Mouse (Mus musculus): ENCODE results near the gene Mgat3. TPM values are rescaled to one million over a fixed set of nuclear protein-coding genes. Genes with fewer than 3 reads are reported as not detected.

Mgat3 gene
- polyA plus RNA-seq, 1 experiment from 2014 or later, result 10.8 TPM

DNA sequence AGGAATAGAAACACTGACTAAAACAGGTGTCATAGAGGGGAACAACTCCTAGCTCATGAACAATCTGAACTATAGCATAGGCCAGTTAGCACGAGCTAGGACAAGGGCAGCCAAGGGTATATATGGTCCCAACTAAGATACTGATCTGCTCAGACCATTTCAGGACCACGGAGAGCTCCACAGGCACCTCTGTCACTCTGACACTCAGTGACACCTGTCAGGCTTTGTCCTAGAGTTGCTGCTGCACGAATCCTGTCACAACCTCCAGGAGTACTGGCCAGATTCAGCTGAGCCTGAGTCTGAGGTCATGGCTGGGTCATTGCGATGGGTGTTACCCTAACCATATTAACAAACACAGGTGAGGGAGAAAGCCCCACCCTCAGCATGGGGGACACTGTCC, 29.9 kb downstream of the Mgat3 start:
- Histone ChIP-seq H3K4me3 (replicated peaks; ENCODE audit: low read length) (no peak overlapping the region), H3K36me3 (ENCODE audit: control insufficient read depth, insufficient read depth) (no peaks in the 10 kb centered on the region), H3K9ac (replicated peaks; ENCODE audit: low read depth, low read length) (no peak overlapping the region), H3K27me3 (replicated peaks; ENCODE audit: control insufficient read depth, insufficient read depth, low read length) (no peaks in the 10 kb centered on the region), H3K27ac (ENCODE audit: low read length) (no peak overlapping the region), H3K4me1 (replicated peaks; ENCODE audit: control insufficient read depth, insufficient read depth, low read length) (peaks cover 5% of the 10 kb centered on the region; the same call in 1 of the 2 replicates), H3K9me3 (ENCODE audit: control insufficient read depth, low read length) (no peaks in the 10 kb centered on the region), H3K4me2 (ENCODE audit: low read length) (no peak overlapping the region)
- no peak for ATAC-seq
- whole genome bisulfite sequencing, result 40% methylated on average over 4 of the region's 4 CpGs

DNA sequence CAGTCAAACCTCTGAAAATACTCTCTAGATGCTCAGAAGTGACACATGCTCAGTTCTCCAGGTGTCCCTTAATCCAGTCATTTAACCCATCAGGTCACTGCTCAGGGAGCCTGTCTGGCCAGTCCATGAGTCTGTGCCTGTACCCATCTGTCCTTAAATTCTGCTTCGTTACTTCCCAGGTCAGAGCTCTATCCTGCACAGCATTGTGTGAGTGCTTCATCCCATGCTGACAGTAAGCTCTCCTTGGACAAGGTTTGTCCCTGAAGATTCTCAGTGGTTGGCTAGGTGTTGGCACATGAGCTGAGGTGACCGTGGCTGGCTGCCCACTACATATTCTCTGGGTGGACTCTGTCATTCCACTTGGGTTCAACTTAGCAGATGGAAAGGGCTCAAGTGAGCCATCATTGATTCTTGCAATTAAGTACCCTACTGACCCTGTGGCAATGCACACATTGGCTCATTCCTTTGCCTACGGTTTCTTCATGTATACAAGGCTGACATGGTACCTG, 32.6 kb downstream of the Mgat3 start:
- Histone ChIP-seq H3K9ac (replicated peaks; ENCODE audit: low read depth, low read length) (no peak overlapping the region), H3K36me3 (ENCODE audit: control insufficient read depth, insufficient read depth) (no peaks in the 10 kb centered on the region), H3K27ac (ENCODE audit: low read length) (no peak overlapping the region), H3K27me3 (replicated peaks; ENCODE audit: control insufficient read depth, insufficient read depth, low read length) (no peaks in the 10 kb centered on the region), H3K4me3 (replicated peaks; ENCODE audit: low read length) (no peak overlapping the region), H3K4me2 (ENCODE audit: low read length) (no peak overlapping the region), H3K4me1 (replicated peaks; ENCODE audit: control insufficient read depth, insufficient read depth, low read length) (peaks cover 5% of the 10 kb centered on the region; the same call in 1 of the 2 replicates), H3K9me3 (ENCODE audit: control insufficient read depth, low read length) (no peaks in the 10 kb centered on the region)
- no peak for ATAC-seq
- WGBS, result 90% methylated on average over 3 of the region's 3 CpGs

DNA sequence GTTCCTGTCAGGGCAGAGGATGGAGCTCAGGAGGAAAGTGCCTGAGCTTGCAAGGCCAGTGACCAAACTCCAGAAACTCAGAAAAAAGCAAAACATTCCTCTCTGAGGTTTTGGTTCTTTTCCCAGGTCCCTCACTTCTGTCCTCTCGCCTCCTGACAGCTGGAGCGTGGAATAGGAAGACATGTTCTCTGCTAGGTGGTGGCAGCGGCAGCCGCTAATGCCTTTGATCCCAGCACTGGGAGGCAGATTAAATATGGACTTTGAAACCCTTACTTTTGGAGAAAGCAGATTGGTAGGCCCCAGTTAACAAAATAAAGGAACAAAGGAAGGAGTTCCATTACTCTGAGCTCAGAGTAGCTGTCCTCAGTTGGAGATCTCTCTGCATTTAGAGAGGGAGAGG, 34.9 kb downstream of the Mgat3 start:
- H3K4me3 ChIP-seq (replicated peaks; ENCODE audit: low read length), result no peak overlapping the region
- 16% methylated on average over 4 of the region's 4 CpGs for WGBS
- no peaks in the 10 kb centered on the region; the same call in 1 of the 2 replicates for H3K36me3 ChIP-seq (ENCODE audit: control insufficient read depth, insufficient read depth)
- H3K27ac ChIP-seq (ENCODE audit: low read length), result no peak overlapping the region
- H3K9me3 ChIP-seq (ENCODE audit: control insufficient read depth, low read length), result no peaks in the 10 kb centered on the region
- H3K4me2 ChIP-seq (ENCODE audit: low read length), result no peak overlapping the region
- H3K27me3 ChIP-seq (replicated peaks; ENCODE audit: control insufficient read depth, insufficient read depth, low read length), result no peaks in the 10 kb centered on the region
- no peak overlapping the region for H3K9ac ChIP-seq (replicated peaks; ENCODE audit: low read depth, low read length)
- no peak for ATAC-seq
- no peaks in the 10 kb centered on the region for H3K4me1 ChIP-seq (replicated peaks; ENCODE audit: control insufficient read depth, insufficient read depth, low read length)

DNA sequence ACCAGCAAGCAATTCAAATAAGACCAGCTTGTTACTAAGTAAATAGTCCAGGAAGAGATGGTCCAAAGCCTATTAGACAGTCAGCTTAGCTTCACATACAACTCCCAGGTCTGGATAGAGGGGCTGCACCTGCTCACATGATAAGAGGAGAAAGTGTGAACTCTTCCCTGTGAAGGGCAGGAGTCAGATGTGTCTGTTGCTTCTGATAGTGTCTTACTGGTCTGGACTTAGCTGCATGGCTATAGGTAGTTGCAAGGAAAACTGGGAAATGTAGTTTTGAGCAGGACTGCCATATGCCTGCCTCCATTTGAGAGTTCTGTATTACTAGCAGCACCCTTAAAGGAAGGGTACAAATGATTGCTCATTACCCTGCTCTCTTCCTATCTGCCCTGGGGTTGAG, 40.2 kb downstream of the Mgat3 start:
- H3K9me3 ChIP-seq (ENCODE audit: control insufficient read depth, low read length), result no peaks in the 10 kb centered on the region
- H3K4me3 ChIP-seq (replicated peaks; ENCODE audit: low read length), result no peak overlapping the region

DNA sequence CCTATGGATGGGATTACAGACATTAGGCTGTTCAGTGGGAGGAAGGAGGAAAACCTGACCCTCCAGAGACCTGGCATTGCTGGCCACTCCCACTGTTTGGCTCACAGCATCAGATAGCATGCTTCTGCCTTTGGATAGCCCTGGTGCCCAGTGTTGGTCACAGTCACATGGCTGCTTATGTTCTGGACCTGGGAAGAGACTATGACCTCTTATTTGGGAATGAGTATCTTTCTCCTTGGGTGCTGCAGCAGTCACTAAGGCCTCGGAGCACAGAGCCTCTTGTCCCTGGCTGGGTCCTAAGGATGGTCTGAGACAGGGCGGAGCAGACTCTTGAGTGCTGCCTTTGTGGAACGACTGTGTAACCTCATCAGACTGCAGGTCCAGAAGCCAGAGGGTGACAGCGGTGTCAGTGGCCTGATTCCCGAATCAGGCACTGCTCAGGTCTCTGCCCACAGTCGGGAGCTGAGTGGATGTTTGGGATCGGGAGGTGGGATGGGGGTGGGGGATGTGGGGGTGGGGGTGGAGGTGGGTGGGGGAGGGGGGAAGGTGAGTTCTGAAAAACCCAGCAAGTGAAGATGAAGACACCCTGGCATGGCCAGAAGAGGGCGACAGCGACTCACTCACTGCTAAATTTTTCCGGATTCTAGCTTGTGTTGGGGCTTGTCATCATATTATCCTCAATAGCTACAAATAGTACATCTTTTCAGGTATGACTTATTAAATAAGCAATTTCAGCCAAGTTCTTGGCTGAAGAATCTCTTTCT, 42.4 kb downstream of the Mgat3 start:
- 15% methylated on average over 8 of the region's 10 CpGs for WGBS
- no peak for ATAC-seq
- Histone ChIP-seq H3K27ac (ENCODE audit: low read length) (no peak overlapping the region), H3K27me3 (replicated peaks; ENCODE audit: control insufficient read depth, insufficient read depth, low read length) (no peaks in the 10 kb centered on the region), H3K36me3 (ENCODE audit: control insufficient read depth, insufficient read depth) (no peaks in the 10 kb centered on the region; the same call in 1 of the 2 replicates), H3K4me1 (replicated peaks; ENCODE audit: control insufficient read depth, insufficient read depth, low read length) (no peaks in the 10 kb centered on the region), H3K4me3 (replicated peaks; ENCODE audit: low read length) (no peak overlapping the region), H3K4me2 (ENCODE audit: low read length) (no peak overlapping the region), H3K9me3 (ENCODE audit: control insufficient read depth, low read length) (no peaks in the 10 kb centered on the region), H3K9ac (replicated peaks; ENCODE audit: low read depth, low read length) (no peak overlapping the region)

More for the DNA sequence above, 40.2 kb downstream of the Mgat3 start:
- H3K4me1 ChIP-seq (replicated peaks; ENCODE audit: control insufficient read depth, insufficient read depth, low read length), result no peaks in the 10 kb centered on the region
- H3K4me2 ChIP-seq (ENCODE audit: low read length), result no peak overlapping the region
- H3K36me3 ChIP-seq (ENCODE audit: control insufficient read depth, insufficient read depth), result no peaks in the 10 kb centered on the region; the same call in 1 of the 2 replicates
- no peaks in the 10 kb centered on the region for H3K27me3 ChIP-seq (replicated peaks; ENCODE audit: control insufficient read depth, insufficient read depth, low read length)
- no peak overlapping the region for H3K27ac ChIP-seq (ENCODE audit: low read length)
- H3K9ac ChIP-seq (replicated peaks; ENCODE audit: low read depth, low read length), result no peak overlapping the region
- ATAC-seq, result no peak

DNA sequence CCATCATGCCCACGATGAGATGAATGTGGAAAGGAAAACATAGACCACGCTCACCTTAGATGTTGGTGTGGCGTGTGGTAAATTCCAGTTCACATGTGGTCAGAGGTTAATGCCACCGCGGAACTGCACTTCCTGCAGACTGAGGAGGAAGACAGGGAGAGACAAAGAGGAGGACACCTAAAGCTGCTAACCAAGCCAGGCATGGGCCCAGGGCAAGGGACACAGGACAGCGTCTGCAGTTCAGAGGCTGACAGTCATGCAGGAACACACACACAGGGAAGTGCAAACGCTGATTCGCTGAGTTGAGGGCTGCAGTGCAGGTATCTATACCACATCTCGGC, 42.9 kb downstream of the Mgat3 start:
- ATAC-seq, result no peak
- Histone ChIP-seq H3K36me3 (ENCODE audit: control insufficient read depth, insufficient read depth) (no peaks in the 10 kb centered on the region; the same call in 1 of the 2 replicates), H3K27ac (ENCODE audit: low read length) (no peak overlapping the region), H3K4me2 (ENCODE audit: low read length) (no peak overlapping the region), H3K4me1 (replicated peaks; ENCODE audit: control insufficient read depth, insufficient read depth, low read length) (no peaks in the 10 kb centered on the region), H3K9ac (replicated peaks; ENCODE audit: low read depth, low read length) (no peak overlapping the region), H3K4me3 (replicated peaks; ENCODE audit: low read length) (no peak overlapping the region), H3K27me3 (replicated peaks; ENCODE audit: control insufficient read depth, insufficient read depth, low read length) (no peaks in the 10 kb centered on the region), H3K9me3 (ENCODE audit: control insufficient read depth, low read length) (no peaks in the 10 kb centered on the region)
- WGBS, result 74% methylated on average over 9 of the region's 9 CpGs

DNA sequence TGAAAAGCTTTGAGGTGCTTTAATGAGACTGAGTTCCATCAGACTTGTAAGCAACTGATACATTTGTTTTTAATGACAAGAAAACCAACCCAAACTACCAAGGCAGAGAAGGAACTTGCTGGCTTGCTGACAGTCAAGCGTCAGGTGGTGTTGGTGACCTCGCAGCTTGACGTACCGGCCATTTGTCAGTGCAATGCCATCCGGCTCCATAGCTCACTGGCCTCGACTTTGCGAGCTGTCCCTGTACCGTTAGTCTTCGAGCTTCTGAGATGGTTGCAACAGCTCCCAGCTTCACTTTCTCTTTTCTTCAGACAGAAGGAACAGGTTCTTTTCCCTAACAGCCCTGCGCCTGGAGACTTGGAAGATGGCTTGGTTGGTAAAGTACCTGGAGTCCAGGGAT, 44.0 kb downstream of the Mgat3 start:
- H3K4me1 ChIP-seq (replicated peaks; ENCODE audit: control insufficient read depth, insufficient read depth, low read length), result no peaks in the 10 kb centered on the region
- 90% methylated on average over 10 of the region's 10 CpGs for WGBS
- H3K9me3 ChIP-seq (ENCODE audit: control insufficient read depth, low read length), result no peaks in the 10 kb centered on the region
- ATAC-seq, result no peak
- no peak overlapping the region for H3K4me2 ChIP-seq (ENCODE audit: low read length)
- H3K27ac ChIP-seq (ENCODE audit: low read length), result no peak overlapping the region
- no peak overlapping the region for H3K9ac ChIP-seq (replicated peaks; ENCODE audit: low read depth, low read length)
- no peak overlapping the region for H3K4me3 ChIP-seq (replicated peaks; ENCODE audit: low read length)
- no peaks in the 10 kb centered on the region; the same call in 1 of the 2 replicates for H3K36me3 ChIP-seq (ENCODE audit: control insufficient read depth, insufficient read depth)
- H3K27me3 ChIP-seq (replicated peaks; ENCODE audit: control insufficient read depth, insufficient read depth, low read length), result no peaks in the 10 kb centered on the region

DNA sequence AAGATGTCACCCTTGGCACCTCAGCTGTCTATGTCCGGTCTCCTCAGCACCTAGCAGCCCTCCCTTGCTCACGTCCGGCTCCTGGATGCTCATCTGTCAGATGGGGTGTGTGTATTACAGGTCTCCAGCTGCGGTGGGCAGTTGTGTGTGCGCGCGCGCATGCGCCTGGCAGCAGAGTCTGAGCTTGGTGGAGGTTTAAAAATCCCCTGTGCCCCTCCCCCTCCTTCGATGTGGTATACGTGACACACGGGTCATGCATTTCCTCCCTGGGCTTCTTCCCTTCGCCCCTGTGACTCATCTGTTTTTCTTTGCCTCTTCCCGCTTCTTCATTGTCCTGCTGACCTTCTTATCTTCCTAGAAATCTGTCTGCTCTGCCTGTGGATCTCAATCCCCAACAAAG, 45.7 kb downstream of the Mgat3 start:
- Histone ChIP-seq H3K9ac (replicated peaks; ENCODE audit: low read depth, low read length) (no peak overlapping the region), H3K9me3 (ENCODE audit: control insufficient read depth, low read length) (no peaks in the 10 kb centered on the region), H3K4me3 (replicated peaks; ENCODE audit: low read length) (no peak overlapping the region), H3K4me1 (replicated peaks; ENCODE audit: control insufficient read depth, insufficient read depth, low read length) (no peaks in the 10 kb centered on the region), H3K27me3 (replicated peaks; ENCODE audit: control insufficient read depth, insufficient read depth, low read length) (no peaks in the 10 kb centered on the region), H3K4me2 (ENCODE audit: low read length) (no peak overlapping the region), H3K36me3 (ENCODE audit: control insufficient read depth, insufficient read depth) (no peaks in the 10 kb centered on the region), H3K27ac (ENCODE audit: low read length) (no peak overlapping the region)
- WGBS, result 58% methylated on average over 14 of the region's 14 CpGs
- no peak for ATAC-seq

DNA sequence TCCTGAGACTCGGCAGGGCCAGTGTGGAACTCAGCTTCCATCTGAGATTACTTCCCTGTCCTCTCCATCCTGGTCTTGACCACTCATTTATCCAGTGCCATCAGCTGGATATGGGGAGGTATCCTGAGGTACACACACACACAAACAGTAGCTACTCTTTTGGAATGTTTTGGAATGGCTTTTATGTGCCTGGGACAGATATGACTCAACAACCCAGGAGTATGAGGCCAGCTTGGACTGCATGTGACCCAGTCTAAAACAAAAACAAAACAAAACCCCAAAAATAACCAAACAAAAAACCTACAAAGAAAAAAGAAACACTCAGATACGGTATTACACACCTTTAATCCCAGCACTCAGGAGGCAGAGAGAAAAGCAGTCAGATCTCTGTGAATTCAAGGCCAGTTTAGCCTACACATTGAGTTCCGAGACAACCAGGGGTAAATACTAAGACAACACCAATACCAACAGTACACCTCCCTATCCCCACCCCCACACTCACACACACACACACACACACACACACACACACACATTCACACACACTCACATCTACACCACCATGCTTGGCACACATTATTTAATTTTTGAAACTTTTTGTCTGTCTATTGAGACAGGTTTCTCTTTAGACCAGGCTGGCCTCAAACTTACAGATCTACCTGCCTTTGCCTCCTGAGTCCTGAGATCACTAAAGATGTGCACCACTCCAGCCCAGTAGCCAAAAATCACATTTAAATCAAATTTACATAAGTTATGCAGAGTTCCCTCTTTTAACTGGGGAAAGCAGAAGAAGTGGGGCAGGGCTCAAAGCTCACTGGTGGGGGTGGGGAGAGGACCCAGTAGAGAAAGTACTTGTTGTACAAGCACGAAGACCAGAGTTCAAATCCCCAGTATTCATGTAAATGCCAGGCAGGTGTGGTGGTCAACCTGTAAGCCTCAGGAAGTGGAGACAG, 46.5 kb downstream of the Mgat3 start:
- WGBS, result 71% methylated on average over 4 of the region's 4 CpGs
- no peak for ATAC-seq
- Histone ChIP-seq H3K9me3 (ENCODE audit: control insufficient read depth, low read length) (no peaks in the 10 kb centered on the region), H3K27me3 (replicated peaks; ENCODE audit: control insufficient read depth, insufficient read depth, low read length) (no peaks in the 10 kb centered on the region), H3K27ac (ENCODE audit: low read length) (no peak overlapping the region), H3K36me3 (ENCODE audit: control insufficient read depth, insufficient read depth) (no peaks in the 10 kb centered on the region), H3K4me2 (ENCODE audit: low read length) (no peak overlapping the region), H3K4me3 (replicated peaks; ENCODE audit: low read length) (no peak overlapping the region), H3K4me1 (replicated peaks; ENCODE audit: control insufficient read depth, insufficient read depth, low read length) (no peaks in the 10 kb centered on the region), H3K9ac (replicated peaks; ENCODE audit: low read depth, low read length) (no peak overlapping the region)
